Mouse (Mus musculus) kidney, adult 10 weeks (tissue): Measurements from ENCODE around the gene Ncf1. TPM values are rescaled to one million over a fixed set of nuclear protein-coding genes. Genes with fewer than 3 reads are reported as not detected.

Experiments
- polyA plus RNA-seq: library from polyadenylated mRNA; stranded (reverse); fragments of 350-450 nt; fragmentation: Illumina TruSeq; extraction: RNeasy Lipid Tissue Mini Kit (QIAGEN cat#74804); gene quantifications from one replicate; pipeline ENCODE4 v1.2.3, GENCODE M21; 2014; ENCODE audit warnings: low read depth, low replicate concordance

Gene Ncf1
- polyA plus RNA-seq = 0.57 TPM

DNA sequence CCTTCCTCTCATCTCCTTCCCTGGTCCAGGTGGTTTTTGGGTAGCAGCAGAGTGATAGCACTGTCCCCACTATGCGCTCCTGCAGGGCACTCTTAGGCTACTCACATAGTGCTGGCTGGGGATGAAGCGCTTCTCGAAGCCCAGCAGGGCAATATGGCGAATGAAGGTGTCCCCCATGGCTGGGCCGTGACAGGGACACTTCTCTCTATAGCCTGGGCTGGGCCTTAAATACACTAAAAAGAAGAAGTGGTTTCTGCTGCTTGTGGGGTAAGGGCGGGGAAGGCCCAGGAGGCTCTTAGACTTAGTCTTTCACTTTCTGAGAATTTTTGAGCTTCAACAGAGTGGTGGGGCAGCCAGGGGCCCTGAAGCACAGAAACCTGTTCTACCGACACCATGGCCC, at the start of gene Ncf1:
Gene Ncf1 (minus strand): TSS at position 235 of the 400 bp plus-strand sequence.

DNA sequence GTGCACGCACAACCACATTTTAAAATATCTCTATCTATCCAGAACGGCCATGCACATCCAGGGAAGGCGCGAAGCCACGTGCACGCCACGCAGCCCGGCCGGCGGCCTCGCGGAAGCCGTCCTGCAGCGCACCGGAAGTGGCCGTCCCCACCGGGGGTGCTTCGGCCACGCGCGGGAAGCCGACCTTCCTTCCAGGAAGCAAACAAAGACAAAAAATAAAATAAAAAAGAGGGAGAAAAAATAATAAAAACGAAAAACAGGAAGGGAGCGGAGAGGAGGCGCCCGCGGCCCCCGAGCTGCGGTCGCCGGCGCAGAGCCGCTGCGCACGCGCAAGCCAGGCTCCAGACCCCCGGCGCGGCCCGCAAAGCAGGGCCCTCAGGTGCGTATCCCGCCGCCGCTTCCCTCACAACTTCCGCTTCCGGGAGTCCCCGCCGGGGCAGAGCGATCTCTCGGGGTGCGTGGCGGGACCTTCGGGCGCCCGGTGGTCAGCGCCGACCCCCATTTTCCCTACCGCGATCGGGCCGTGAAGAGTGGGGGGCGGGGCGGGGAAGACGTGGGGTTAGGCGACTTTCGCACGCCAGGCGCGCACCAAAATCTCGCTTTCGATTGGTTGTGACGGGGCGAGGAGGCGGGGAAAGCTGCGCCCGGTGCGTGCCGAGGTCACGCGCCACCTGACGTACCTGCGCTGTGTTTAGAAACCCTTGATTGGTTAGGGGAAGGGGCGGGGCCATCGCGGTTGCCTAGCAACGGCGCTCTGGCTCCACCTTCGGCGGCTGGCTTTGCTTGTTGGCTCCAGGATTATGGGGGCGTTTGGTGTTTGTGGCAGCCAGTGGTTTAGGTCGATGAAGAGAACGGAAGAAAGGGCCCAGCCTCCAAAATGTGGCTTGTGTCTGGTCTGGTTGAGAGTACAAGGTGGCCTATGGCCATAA, 45.3 kb downstream of the Ncf1 start, which contains the start of gene Gtf2ird2:
Gene Gtf2ird2 (plus strand): TSS at position 140 of the 929 bp plus-strand sequence.

DNA sequence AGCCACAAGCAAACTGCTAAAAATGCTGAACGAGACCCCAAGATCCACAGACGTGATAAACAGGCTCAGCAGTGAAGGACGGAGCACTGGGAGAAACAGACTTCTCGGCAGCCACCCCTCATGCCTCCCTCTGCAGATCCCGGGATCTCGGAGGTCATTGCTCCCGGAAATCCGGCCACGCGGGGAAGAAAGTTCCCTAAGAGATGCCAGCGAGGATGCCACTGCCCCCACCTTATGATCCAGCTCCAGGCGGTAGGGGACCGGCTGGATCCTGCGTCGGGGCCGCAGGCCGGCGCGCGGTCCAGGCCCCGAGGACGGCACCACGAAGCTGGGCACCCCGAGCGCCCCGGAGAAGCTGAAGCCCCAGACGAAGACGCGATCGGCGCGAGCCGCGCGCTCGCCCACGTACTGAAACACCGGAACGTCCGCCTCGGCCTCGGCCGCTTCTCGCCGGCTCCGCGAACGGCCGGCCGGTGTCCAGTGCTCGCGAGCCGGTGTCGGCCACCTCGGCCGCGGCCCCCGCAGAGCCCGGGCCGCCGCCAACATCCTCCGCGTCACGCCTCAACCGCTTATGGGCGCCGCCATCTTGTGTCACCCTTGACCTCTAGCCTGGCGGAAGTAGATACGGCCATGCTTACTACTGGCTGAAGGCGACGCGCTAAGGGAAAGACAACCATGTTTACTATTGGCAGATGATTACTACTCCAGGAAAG, 53.1 kb downstream of the Ncf1 start, which contains the start of gene Rcc1l:
Gene Rcc1l (minus strand): TSS at position 606 of the 713 bp plus-strand sequence.

Other genes starting within 250 kb of the Ncf1 start
- 10.7 TPM for gene Castor2, start 129.9 kb downstream of the Ncf1 start, polyA plus RNA-seq
- 2.0 TPM for gene Rcc1l, start 52.9 kb downstream of the Ncf1 start, polyA plus RNA-seq
- 2.3 TPM for gene Gtf2ird2, start 45.6 kb downstream of the Ncf1 start, polyA plus RNA-seq
- 66.4 TPM for gene Gtf2i, start 85.1 kb upstream of the Ncf1 start, polyA plus RNA-seq
- 6.8 TPM for gene Gtf2ird1, start 227.1 kb upstream of the Ncf1 start, polyA plus RNA-seq